Mouse (Mus musculus): ENCODE results near the gene Slc4a3. TPM values are rescaled to one million over a fixed set of nuclear protein-coding genes. Genes with fewer than 3 reads are reported as not detected.

Gene Slc4a3
- 100 to 1,000 TPM; 120 to 141 TPM for total RNA-seq (2021)
- long read RNA-seq, experiment 1, full-length matches to known transcripts = 13 of 128 reads
- long read RNA-seq, experiment 1, partial matches to known transcripts = 59 of 128 reads
- long read RNA-seq, experiment 1, other reads (novel, unspliced or antisense) = 56 of 128 reads
- long read RNA-seq, experiment 2, full-length matches to known transcripts = 4 of 139 reads
- long read RNA-seq, experiment 2, partial matches to known transcripts = 90 of 139 reads
- long read RNA-seq, experiment 2, other reads (novel, unspliced or antisense) = 45 of 139 reads

GRCm38 (mm10) chr1:75545965-75546956 is at the start of gene Slc4a3:
Slc4a3 (plus strand) TSS chr1:75546266.
- peak; percentile 41 to 63 for DNase-seq (ENCODE audit: low spot score in 2 of 2)

GRCm38 (mm10) chr1:75498897-75499296 is 47.2 kb upstream of the Slc4a3 start:
- no peak for DNase-seq (ENCODE audit: low spot score in 2 of 2)

- no peak for DNase-seq (ENCODE audit: low spot score in 2 of 2)
Measured at GRCm38 (mm10) chr1:75499441-75499840, 46.6 kb upstream of the Slc4a3 start.

GRCm38 (mm10) chr1:75501905-75502304 is 44.2 kb upstream of the Slc4a3 start:
- no peak for DNase-seq (ENCODE audit: low spot score in 2 of 2)

GRCm38 (mm10) chr1:75502945-75503650 is 43.0 kb upstream of the Slc4a3 start:
- DNase-seq (ENCODE audit: low spot score in 2 of 2) = no peak

GRCm38 (mm10) chr1:75503651-75503980 is 42.5 kb upstream of the Slc4a3 start:
- no peak for DNase-seq (ENCODE audit: low spot score in 2 of 2)

GRCm38 (mm10) chr1:75504256-75505045 is 41.6 kb upstream of the Slc4a3 start:
- peak in 1 of 2 experiments; percentile 72 for DNase-seq (ENCODE audit: low spot score in 2 of 2)

- DNase-seq (ENCODE audit: low spot score in 2 of 2) = peak; percentile 71 to 77
Measured at GRCm38 (mm10) chr1:75505159-75505955, 40.7 kb upstream of the Slc4a3 start.

- peak in 1 of 2 experiments; percentile 48 for DNase-seq (ENCODE audit: low spot score in 2 of 2)
Measured at GRCm38 (mm10) chr1:75505956-75506831, 39.9 kb upstream of the Slc4a3 start, which contains the start of gene Obsl1. Obsl1 (minus strand) TSS chr1:75506452.

- no peak for DNase-seq (ENCODE audit: low spot score in 2 of 2)
Measured at GRCm38 (mm10) chr1:75507006-75507405, 39.1 kb upstream of the Slc4a3 start, which contains the start of gene Inha. Inha (plus strand) TSS chr1:75507077.

- DNase-seq (ENCODE audit: low spot score in 2 of 2) = no peak
Measured at GRCm38 (mm10) chr1:75509586-75509985, 36.5 kb upstream of the Slc4a3 start.

GRCm38 (mm10) chr1:75510154-75510553 is 35.9 kb upstream of the Slc4a3 start:
- DNase-seq (ENCODE audit: low spot score in 2 of 2) = no peak

- DNase-seq (ENCODE audit: low spot score in 2 of 2) = no peak
Measured at GRCm38 (mm10) chr1:75511437-75512210, 34.4 kb upstream of the Slc4a3 start.

- DNase-seq (ENCODE audit: low spot score in 2 of 2) = no peak
Measured at GRCm38 (mm10) chr1:75512550-75512949, 33.5 kb upstream of the Slc4a3 start.

- DNase-seq (ENCODE audit: low spot score in 2 of 2) = no peak
Measured at GRCm38 (mm10) chr1:75516703-75517380, 29.2 kb upstream of the Slc4a3 start.

GRCm38 (mm10) chr1:75517984-75518383 is 28.1 kb upstream of the Slc4a3 start:
- no peak for DNase-seq (ENCODE audit: low spot score in 2 of 2)

- DNase-seq (ENCODE audit: low spot score in 2 of 2) = no peak
Measured at GRCm38 (mm10) chr1:75518427-75518826, 27.6 kb upstream of the Slc4a3 start.
